Mouse (Mus musculus) cerebellum, adult 2 months (tissue): Measurements from ENCODE around the gene Il2rb.

Source experiments
- CTCF ChIP-seq: fragments of 200-500 bp; IDR thresholded peaks from 2 replicates; pipeline ENCODE4 v1.5.1; 2011; ENCODE audit warnings: low read depth, mild to moderate bottlenecking, control low read depth, low read length, moderate library complexity, borderline replicate concordance; ENCODE audit not compliant: insufficient read depth
- POLR2A ChIP-seq: fragments of 200-500 bp; IDR thresholded peaks from 2 replicates; pipeline ENCODE4 v1.6.1; 2011; ENCODE audit warnings: low read length, control low read depth, borderline replicate concordance; ENCODE audit not compliant: insufficient read depth

DNA sequence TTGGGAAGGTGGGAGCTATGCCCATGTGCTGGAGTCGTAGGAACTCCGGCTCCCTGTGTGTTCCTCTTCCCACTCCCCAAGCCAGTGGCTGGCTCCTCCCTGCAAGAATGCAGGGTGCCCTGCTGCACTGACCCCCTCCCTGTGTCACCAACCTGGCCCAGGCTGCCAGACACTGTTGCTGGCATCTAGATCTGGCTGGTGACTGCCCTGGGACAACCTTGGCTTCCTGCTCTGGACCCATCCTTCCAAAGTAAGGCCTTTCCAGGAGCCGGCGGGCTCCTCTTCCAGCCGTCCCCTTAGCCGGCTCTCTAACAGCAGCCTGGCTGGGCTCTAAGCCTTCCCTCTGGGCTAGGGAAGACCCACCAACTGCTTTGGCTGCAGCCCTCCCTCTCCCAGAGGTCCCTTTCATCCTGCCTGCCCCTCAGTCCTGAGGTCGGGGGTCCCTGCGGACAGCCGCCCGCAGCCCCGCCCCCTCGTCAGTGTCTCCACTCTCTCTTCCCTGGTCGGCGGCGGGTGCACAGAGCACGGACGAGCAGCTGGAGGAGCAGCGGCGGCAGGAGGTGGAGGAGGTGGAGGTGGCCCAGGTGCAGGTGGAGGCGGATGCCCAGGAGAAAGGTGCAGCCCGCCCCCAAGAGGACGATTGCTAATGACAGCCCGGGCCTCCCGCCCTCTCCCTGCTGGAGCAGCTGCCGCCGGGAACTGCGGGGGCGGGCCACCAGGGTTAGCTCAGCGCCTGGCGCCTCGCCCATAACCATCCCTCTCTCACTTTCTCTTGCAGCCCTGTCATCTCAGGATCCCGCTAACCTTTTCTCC is 58.5 kb downstream of the Il2rb start:
- no peak for TF ChIP-seq POLR2A
- TF ChIP-seq CTCF: peak; percentile 16; the same call in 1 of the 2 replicates
